Mouse (Mus musculus) lung, embryonic 15.5 days (tissue): Measurements from ENCODE around the gene Bcl11a. TPM values are rescaled to one million over a fixed set of nuclear protein-coding genes. Genes with fewer than 3 reads are reported as not detected.

Experiments used
- ATAC-seq: fragments of 200-750 bp; cut with Nextera tagmentation; 2 replicates; pipeline ENCODE4 v1.8.0; 2017; ENCODE audit warnings: moderate number of reproducible peaks, borderline replicate concordance; ENCODE audit not compliant: low FRiP score, low TSS enrichment; ENCODE audit errors: extremely low read depth
- H3K27ac ChIP-seq: fragments of 300-500 bp; sonication (generic); 2 replicates; pipeline ENCODE4 v1.5.1; 2015; ENCODE audit warnings: moderate library complexity, mild to moderate bottlenecking, inconsistent platforms
- H3K27me3 ChIP-seq: fragments of 300-500 bp; sonication (generic); 2 replicates; pipeline ENCODE4 v1.6.1; 2015; ENCODE audit warnings: inconsistent platforms
- H3K36me3 ChIP-seq: fragments of 300-500 bp; sonication (generic); 2 replicates; pipeline ENCODE4 v1.6.1; 2015; ENCODE audit warnings: inconsistent platforms
- H3K4me1 ChIP-seq: fragments of 300-500 bp; sonication (generic); 2 replicates; pipeline ENCODE4 v1.6.1; 2015; ENCODE audit warnings: inconsistent platforms
- H3K4me2 ChIP-seq: fragments of 300-500 bp; sonication (generic); 2 replicates; pipeline ENCODE4 v1.6.1; 2015; ENCODE audit warnings: inconsistent platforms, mild to moderate bottlenecking, moderate library complexity
- H3K4me3 ChIP-seq: fragments of 300-500 bp; sonication (generic); 2 replicates; pipeline ENCODE4 v1.5.1; 2015; ENCODE audit warnings: mild to moderate bottlenecking, inconsistent platforms
- H3K9ac ChIP-seq: fragments of 300-500 bp; sonication (generic); 2 replicates; pipeline ENCODE4 v1.6.1; 2015; ENCODE audit warnings: inconsistent platforms
- H3K9me3 ChIP-seq: fragments of 300-500 bp; sonication (generic); 2 replicates; pipeline ENCODE4 v1.6.1; 2016; ENCODE audit warnings: inconsistent platforms
- WGBS: fragments of 180-500 bp; shearing (Covaris S2); methylation state at CpG from one replicate; pipeline ENCODE4 v1.1.7; 2015; 5-methylcytosine and 5-hydroxymethylcytosine counted together
- polyA plus RNA-seq: library from polyadenylated mRNA; unstranded; fragments of >200 nt; fragmentation: Nextera tagmentation; extraction: Ambion mirVana; gene quantifications from 2 replicates; pipeline ENCODE4 v1.2.1, GENCODE M21; 2015

Bcl11a gene
- polyA plus RNA-seq, 1 experiment from 2014 or later: 15.4 TPM

- no peak for ATAC-seq
- Histone ChIP-seq H3K9ac (no peak overlapping the region), H3K4me1 (no peaks in the 10 kb centered on the region; the same call in 1 of the 2 replicates), H3K27ac (no peak overlapping the region), H3K9me3 (no peaks in the 10 kb centered on the region), H3K4me3 (no peak overlapping the region), H3K4me2 (no peak overlapping the region), H3K27me3 (no peaks in the 10 kb centered on the region), H3K36me3 (no peaks in the 10 kb centered on the region)
- 78% methylated on average over 9 of the region's 9 CpGs for WGBS
Measured at GRCm38 (mm10) chr11:24138600-24139375, 60.9 kb downstream of the Bcl11a start.

- 46% methylated on average over 6 of the region's 6 CpGs for WGBS
- no peak overlapping the region for H3K27ac ChIP-seq
Measured at GRCm38 (mm10) chr11:24139432-24139831, 61.6 kb downstream of the Bcl11a start.

GRCm38 (mm10) chr11:24139952-24140351, 62.1 kb downstream of the Bcl11a start:
- Histone ChIP-seq H3K27me3 (no peaks in the 10 kb centered on the region), H3K36me3 (no peaks in the 10 kb centered on the region), H3K4me2 (no peak overlapping the region), H3K4me3 (no peak overlapping the region), H3K9ac (no peak overlapping the region), H3K27ac (no peak overlapping the region), H3K9me3 (no peaks in the 10 kb centered on the region), H3K4me1 (no peaks in the 10 kb centered on the region; the same call in 1 of the 2 replicates)
- WGBS: 87% methylated on average over 2 of the region's 2 CpGs
- no peak for ATAC-seq

More at GRCm38 (mm10) chr11:24139432-24139831, 61.6 kb downstream of the Bcl11a start:
- H3K4me1 ChIP-seq: no peaks in the 10 kb centered on the region; the same call in 1 of the 2 replicates
- no peaks in the 10 kb centered on the region for H3K36me3 ChIP-seq
- no peak for ATAC-seq
- H3K9me3 ChIP-seq: no peaks in the 10 kb centered on the region
- no peak overlapping the region for H3K4me2 ChIP-seq
- no peak overlapping the region for H3K4me3 ChIP-seq
- H3K9ac ChIP-seq: no peak overlapping the region
- no peaks in the 10 kb centered on the region for H3K27me3 ChIP-seq

GRCm38 (mm10) chr11:24140948-24141347, 63.1 kb downstream of the Bcl11a start:
- H3K4me3 ChIP-seq: no peak overlapping the region
- no peaks in the 10 kb centered on the region for H3K36me3 ChIP-seq
- H3K27ac ChIP-seq: no peak overlapping the region
- no peaks in the 10 kb centered on the region; the same call in 1 of the 2 replicates for H3K4me1 ChIP-seq
- no peaks in the 10 kb centered on the region for H3K9me3 ChIP-seq
- WGBS: 82% methylated on average over 2 of the region's 2 CpGs
- no peaks in the 10 kb centered on the region for H3K27me3 ChIP-seq
- H3K9ac ChIP-seq: no peak overlapping the region
- no peak overlapping the region for H3K4me2 ChIP-seq
- no peak for ATAC-seq

DNA sequence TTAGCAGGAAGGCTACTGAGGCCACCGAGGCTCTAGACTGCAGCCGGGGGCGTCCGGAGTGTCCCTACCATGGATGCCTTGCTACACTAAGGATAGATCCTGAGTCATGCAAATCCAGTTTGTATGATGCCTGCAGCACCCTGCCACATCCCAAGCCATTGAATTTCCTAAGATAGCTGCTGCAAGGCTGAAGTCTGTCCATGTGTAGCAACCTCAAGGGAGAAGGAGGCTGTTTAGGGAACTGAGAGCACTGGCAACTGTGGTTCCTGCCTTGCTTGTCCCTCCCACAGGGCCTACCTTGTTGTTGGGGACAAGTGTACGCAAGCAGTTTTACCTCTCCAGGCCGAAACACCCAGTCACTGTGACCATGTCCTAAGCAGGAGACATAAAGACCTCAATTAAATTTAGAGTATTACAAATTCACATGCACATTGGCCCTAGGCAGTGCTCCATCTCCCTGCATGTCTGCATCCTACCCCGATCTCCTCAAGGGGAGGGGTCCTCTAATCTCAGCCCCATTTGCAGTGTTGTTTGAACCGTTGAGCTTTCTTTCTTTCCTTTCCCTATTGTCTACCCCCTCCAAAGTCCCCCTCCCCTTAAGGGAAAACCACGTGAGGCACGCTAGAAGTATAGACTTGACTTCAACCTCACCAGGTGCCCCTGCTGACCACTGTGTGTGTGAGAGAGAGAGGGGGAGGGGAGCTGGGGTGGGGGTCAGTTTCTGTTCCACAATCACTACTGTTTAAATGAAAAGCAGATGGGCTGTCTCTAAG, 63.8 kb downstream of the Bcl11a start:
- Histone ChIP-seq H3K27me3 (no peaks in the 10 kb centered on the region), H3K4me3 (no peak overlapping the region), H3K9me3 (no peaks in the 10 kb centered on the region), H3K27ac (no peak overlapping the region), H3K4me1 (no peaks in the 10 kb centered on the region), H3K9ac (no peak overlapping the region), H3K36me3 (no peaks in the 10 kb centered on the region), H3K4me2 (no peak overlapping the region)
- WGBS: 73% methylated on average over 10 of the region's 10 CpGs
- no peak for ATAC-seq

DNA sequence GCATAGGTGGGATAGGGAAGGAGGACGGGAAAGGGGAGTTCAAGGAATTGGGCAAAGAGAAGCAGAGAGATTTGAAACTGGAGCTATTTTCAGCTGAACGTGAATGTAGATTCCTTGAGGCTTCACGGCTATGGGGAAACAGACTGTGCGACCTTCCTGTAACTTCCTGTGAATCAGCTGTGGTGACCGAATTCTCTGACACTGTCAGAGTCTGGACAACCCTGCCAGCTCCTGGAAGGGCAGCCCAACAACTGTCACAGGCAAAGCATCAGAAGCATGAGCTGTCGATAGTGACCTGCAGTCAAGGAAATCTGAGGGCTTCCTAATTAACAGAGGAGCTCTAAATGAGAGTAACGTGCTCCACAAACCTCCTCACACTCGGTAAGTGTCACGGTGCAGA, 64.5 kb downstream of the Bcl11a start:
- no peak overlapping the region for H3K4me2 ChIP-seq
- no peaks in the 10 kb centered on the region for H3K36me3 ChIP-seq
- no peak overlapping the region for H3K9ac ChIP-seq
- no peaks in the 10 kb centered on the region for H3K27me3 ChIP-seq
- WGBS: 56% methylated on average over 9 of the region's 9 CpGs
- H3K4me3 ChIP-seq: no peak overlapping the region
- no peak overlapping the region for H3K27ac ChIP-seq
- no peaks in the 10 kb centered on the region for H3K9me3 ChIP-seq
- no peaks in the 10 kb centered on the region for H3K4me1 ChIP-seq
- no peak for ATAC-seq

DNA sequence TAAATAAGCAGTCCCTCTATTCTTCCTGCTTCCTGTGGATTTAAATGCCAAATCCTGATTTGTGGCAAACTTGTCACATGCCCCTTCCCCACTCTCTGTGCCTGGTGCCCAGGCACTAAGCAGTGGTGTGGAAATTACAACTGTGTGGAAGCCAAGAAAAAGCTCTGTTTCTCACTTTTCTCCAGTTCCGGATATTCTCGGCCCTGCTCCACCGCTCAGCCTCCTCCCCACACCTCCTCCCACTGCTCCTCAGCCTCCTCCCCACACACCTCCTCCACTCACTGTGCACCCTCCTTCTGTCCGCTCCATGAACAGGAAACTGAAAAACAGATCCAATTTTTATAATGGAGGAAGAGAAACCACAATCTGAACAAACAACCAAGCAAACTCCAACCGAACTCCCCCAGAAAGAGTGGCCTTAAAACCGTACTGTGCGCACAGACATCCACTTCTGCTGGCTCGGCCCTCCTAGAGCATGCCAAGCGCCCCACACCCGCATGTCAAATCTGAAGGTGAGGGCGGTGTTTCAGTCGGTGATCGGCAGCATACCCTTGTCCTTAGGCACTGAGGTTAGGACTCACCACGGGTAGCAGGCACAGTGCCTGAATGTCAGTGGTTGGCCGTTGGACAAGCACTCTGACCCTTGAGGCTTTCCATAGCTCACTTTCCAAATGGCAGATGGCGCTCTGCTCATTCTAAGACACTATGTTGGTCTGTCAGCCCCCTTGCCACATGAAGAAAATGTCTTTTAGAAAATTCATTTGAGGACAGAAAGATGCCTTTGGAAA, 66.5 kb downstream of the Bcl11a start:
- no peak for ATAC-seq
- H3K4me2 ChIP-seq: no peak overlapping the region
- no peak overlapping the region for H3K9ac ChIP-seq
- no peaks in the 10 kb centered on the region for H3K9me3 ChIP-seq
- H3K36me3 ChIP-seq: no peaks in the 10 kb centered on the region
- H3K27me3 ChIP-seq: no peaks in the 10 kb centered on the region
- 75% methylated on average over 16 of the region's 16 CpGs for WGBS
- no peaks in the 10 kb centered on the region for H3K4me1 ChIP-seq
- H3K27ac ChIP-seq: no peak overlapping the region
- H3K4me3 ChIP-seq: no peak overlapping the region

- Histone ChIP-seq H3K9me3 (no peaks in the 10 kb centered on the region), H3K27me3 (no peaks in the 10 kb centered on the region), H3K27ac (no peak overlapping the region), H3K4me2 (no peak overlapping the region), H3K4me3 (no peak overlapping the region), H3K36me3 (no peaks in the 10 kb centered on the region), H3K4me1 (no peaks in the 10 kb centered on the region), H3K9ac (no peak overlapping the region)
- ATAC-seq: no peak
- 81% methylated on average over 4 of the region's 4 CpGs for WGBS
Measured at GRCm38 (mm10) chr11:24146034-24146433, 68.2 kb downstream of the Bcl11a start.

DNA sequence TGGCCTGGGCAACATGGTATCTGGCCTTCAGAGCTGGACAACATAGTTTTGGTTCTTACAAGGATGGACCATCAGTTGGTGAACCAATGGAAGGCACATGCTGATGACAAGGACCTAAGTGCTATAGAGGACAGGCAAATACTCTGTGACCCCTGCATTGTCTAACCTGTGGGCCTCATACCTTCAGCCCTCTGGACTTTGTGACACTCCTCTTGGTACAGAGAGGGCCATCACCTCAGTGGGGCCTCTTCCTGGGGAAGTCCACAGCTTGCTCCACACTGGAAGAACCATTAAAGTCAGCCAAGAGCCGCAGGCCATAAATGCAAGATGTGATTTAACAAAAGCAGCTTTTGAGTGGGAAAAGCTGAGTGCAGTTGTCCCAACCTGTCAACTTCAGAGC, 68.6 kb downstream of the Bcl11a start:
- Histone ChIP-seq H3K27ac (no peak overlapping the region), H3K27me3 (no peaks in the 10 kb centered on the region), H3K4me3 (no peak overlapping the region), H3K4me2 (no peak overlapping the region), H3K9me3 (no peaks in the 10 kb centered on the region), H3K4me1 (no peaks in the 10 kb centered on the region), H3K36me3 (no peaks in the 10 kb centered on the region), H3K9ac (no peak overlapping the region)
- 92% methylated on average over 1 of the region's 1 CpGs for WGBS
- no peak for ATAC-seq

DNA sequence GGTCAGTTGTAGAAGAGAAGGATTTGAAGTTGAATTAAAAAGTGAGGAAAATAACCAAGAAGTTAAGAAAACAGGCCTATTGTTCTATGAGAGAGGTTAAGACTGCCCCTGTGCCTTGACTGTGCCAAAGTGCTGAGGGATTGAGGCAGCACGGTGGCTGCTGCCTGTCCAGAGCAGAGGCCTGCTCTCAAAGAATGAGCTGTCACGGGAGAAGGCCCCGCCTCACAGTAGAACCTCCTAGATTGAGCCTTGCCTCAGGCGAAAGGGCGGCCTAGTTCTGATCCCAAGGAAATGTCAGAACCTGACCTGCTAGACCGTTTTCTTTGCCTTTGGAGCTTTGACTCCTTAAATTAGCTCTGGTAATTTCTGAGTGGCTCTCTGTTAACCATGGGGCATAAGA, 69.8 kb downstream of the Bcl11a start:
- 81% methylated on average over 6 of the region's 6 CpGs for WGBS

DNA sequence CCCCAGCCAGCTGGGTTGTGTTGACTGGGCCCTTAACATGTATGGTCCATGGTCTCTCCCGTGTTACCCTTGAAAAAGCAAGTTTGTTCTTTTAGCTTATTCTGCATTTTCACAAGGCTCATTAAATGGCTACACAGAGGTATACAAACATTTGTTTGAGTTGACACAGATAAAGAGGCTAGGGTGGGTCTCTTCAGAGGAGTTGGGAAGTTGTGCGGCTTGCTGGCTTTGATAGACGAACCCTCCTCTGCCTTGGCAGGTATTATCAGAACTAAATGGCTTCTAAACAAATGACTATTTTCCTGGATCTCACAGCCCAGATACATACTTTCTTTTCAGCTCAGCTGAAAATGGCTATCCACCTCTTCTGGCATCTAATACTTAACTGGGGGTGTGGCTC, 70.7 kb downstream of the Bcl11a start:
- no peak for ATAC-seq
- no peak overlapping the region for H3K9ac ChIP-seq
- 78% methylated on average over 3 of the region's 3 CpGs for WGBS
- no peak overlapping the region for H3K4me2 ChIP-seq
- H3K4me1 ChIP-seq: peaks cover 3% of the 10 kb centered on the region; the same call in 1 of the 2 replicates
- no peak overlapping the region for H3K4me3 ChIP-seq
- H3K27me3 ChIP-seq: no peaks in the 10 kb centered on the region
- no peak overlapping the region for H3K27ac ChIP-seq
- no peaks in the 10 kb centered on the region for H3K9me3 ChIP-seq
- H3K36me3 ChIP-seq: no peaks in the 10 kb centered on the region

More for the DNA sequence above, 69.8 kb downstream of the Bcl11a start:
- no peak overlapping the region for H3K4me2 ChIP-seq
- H3K4me3 ChIP-seq: no peak overlapping the region
- no peak for ATAC-seq
- no peaks in the 10 kb centered on the region for H3K36me3 ChIP-seq
- H3K27me3 ChIP-seq: no peaks in the 10 kb centered on the region
- H3K9me3 ChIP-seq: no peaks in the 10 kb centered on the region
- H3K27ac ChIP-seq: no peak overlapping the region
- H3K4me1 ChIP-seq: no peaks in the 10 kb centered on the region; the same call in 1 of the 2 replicates
- no peak overlapping the region for H3K9ac ChIP-seq
